Mouse (Mus musculus) small intestine, adult 2 months (tissue): ENCODE measurements around the gene Olfr1393.

Experiments used
- CTCF ChIP-seq: fragments of 200-500 bp; IDR thresholded peaks from 2 replicates; pipeline ENCODE4 v1.5.1; 2012; ENCODE audit warnings: low read depth, mild to moderate bottlenecking, control low read depth, inconsistent platforms, low read length, moderate library complexity, mixed read lengths; ENCODE audit not compliant: insufficient replicate concordance, insufficient read length; ENCODE audit errors: extremely low read depth
- POLR2A ChIP-seq: fragments of 200-500 bp; IDR thresholded peaks from 2 replicates; pipeline ENCODE4 v1.6.1; 2012; ENCODE audit warnings: low read depth, mild to moderate bottlenecking, control low read depth, inconsistent platforms, low read length, moderate library complexity

DNA sequence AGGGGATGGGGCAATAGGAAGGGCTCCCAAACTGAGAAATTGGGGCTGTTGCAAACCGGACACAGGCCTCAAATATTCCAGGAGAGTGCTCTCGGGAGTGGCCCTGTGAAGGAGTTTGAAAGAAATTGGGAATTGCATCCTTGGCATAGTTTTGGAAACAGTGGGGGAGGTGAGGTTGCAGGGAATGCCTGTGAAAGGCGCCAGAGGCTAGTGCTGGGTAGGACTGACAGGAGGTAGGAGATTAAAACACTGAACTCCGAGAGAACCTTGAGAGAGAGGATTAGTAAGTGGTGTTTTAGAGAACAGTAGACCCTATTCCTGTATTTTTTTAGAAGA, 33.5 kb upstream of the Olfr1393 start:
- TF ChIP-seq POLR2A (no peak), CTCF (no peak)
